Mouse (Mus musculus): Measurements from ENCODE around the gene Atp1b2. TPM values are rescaled to one million over a fixed set of nuclear protein-coding genes. Genes with fewer than 3 reads are reported as not detected.
A peak's percentile ranks its signal among the peaks of the same experiment; 100 is the strongest.

Gene Atp1b2
- total RNA-seq, 2 experiments from 2014 or later: 402 to 407 TPM

DNA sequence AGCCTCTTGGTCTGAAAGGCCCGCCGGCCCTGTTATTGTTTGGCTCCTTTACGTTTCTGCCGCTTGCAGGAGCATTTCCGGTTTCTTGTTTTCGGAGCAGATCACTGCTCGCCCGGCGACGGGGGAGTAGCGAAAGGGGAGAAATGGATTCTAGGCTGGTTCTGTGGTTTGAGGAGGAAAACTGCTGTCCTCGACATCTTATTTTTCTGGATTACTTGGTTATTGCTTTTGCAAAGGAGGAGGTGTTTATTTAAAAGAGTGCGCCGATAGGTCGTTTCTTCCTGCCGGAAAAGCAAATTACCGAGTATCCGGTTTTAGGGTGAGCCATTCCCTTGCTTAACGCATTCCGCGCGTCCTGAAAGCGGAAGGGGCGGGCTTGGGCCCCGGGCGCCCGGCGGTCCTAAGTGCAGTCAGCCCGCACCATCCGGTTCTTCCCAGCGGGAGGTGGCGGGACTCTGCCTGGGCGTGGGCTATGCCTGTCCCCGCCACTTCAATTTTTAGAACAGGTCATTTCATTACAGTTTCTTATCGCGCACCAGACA, 24.5 kb downstream of the Atp1b2 start:
- DNase-seq (ENCODE audit: low spot score in 2 of 2): peak; percentile 89 to 95

DNA sequence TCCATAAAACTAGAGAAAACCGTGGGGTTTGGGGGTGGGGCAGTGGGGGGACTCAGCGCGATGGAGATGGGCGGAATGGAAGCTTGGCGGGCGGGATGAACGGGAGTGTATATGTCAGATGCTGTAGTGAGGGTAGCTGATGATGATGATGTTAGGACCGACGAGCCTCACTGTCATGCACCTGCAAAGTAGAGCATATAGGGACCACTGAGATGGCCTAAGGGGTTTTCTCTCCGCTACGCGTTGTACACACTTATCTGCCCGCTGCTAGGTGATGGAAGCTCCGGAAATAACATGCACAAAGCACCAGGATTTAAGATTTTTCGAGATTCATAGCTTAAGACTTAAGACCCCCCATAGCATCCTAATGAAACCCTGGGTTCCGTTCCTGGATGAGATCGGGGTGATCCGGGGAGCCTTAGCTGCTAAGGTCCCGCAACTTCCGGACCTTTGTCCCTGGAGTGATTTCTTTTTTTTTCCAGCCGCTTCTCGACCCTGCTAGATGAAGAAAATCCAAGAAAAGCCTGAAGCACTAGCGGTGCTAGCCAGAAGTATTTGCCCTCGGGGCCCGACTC, 25.1 kb downstream of the Atp1b2 start:
- no peak for DNase-seq (ENCODE audit: low spot score in 2 of 2)

DNA sequence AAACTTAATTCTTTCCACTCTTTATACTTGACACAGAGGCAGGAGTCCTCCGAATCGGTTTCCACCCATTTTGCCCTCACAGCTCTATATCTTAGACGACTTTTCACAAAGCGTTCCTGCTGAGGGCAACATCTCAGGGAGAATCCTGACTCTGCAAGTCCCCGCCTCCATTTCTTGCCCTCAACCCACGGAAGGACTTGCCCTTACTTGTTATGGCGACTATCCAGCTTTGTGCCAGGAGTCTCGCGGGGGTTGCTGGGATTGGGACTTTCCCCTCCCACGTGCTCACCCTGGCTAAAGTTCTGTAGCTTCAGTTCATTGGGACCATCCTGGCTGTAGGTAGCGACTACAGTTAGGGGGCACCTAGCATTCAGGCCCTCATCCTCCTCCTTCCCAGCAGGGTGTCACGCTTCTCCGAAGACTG, 25.6 kb downstream of the Atp1b2 start, which contains the start of the genes Wrap53 and Trp53:
Gene Wrap53, minus strand, starts transcription at position 165 of the 424 bp plus-strand sequence.
Gene Trp53, plus strand, starts transcription at position 269 of the 424 bp plus-strand sequence.
- DNase-seq (ENCODE audit: low spot score in 2 of 2): peak; percentile 89 to 93

DNA sequence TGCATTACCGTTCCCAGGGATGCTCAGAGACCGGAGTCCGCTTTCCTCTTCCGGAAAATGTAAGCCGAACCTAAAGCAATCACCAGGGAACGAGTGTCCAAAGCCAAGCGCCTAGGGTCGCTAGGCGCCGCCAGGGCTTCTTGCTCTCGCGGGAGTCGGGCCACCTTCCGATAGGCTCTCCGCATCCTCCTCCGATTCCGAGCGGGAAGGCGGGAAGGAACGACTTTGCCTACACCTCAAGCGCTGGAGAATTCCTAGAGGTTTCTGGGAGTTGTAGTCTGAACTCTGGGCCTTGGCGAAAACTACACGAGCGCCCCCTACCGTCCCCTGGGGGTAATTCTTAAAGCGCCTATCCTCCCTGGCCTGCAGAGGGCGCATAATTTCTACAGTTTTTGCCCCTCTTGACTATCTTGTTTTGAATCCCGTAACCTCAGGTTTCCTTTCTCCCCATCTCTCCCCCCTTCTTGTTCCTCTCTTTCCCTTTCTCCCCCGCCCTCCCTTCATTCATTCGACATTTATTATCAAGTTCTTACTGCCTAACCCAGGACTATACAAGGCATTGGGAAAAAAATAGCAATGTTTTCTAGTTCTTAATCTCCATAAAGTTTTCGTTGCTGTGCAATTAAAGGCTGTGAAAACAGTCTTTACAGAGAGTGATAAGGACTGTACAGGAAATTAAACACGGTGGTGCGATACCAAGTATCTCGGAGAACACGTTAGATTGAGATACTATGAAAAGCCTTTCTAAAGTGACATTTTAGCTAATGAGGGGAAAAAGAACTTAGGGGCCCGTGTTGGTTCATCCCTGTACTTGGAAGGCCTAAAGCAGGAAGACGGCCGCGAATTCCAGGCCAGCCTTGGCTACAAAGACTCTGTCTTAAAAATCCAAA, 26.4 kb downstream of the Atp1b2 start:
- DNase-seq (ENCODE audit: low spot score in 2 of 2): peak; percentile 96 to 99

DNA sequence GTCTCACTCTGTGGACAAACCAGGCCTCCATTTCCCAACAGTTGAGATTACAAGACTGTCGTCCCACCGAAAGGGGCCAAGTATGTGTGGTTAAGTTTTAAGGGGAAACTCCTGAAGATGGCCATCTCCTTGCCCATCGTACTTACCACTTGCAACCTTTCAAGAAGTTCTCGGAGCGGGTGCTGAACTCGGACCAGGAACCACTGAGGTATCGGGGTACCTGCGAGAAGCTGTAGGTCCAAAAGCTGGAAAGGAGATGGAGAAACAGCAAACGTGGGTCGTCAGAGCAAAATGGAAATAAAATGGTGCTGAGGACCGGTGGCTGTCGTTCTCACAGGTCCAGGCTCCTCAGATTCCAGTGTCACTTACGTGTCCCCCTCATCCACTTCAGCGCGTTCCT, 27.4 kb downstream of the Atp1b2 start:
- no peak for DNase-seq (ENCODE audit: low spot score in 2 of 2)

DNA sequence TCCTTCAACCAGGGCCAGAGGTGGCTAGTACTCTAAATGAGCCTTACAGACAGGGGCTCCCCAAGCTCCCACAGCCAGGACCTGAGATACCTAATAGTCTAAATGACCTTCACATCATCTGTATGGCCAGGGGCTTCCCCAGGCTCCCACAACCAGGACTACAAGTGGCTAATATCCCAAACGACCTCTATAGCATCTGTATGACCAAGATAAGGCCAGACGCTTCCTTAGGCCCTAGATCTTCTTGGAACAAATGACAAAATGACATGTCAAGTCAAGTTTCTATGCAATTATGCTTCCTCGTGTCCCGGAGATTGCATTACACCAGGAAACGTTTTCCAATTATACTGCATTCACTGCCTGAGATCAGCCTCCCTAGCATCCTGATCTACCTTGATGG, 29.4 kb downstream of the Atp1b2 start:
- DNase-seq (ENCODE audit: low spot score in 2 of 2): no peak

DNA sequence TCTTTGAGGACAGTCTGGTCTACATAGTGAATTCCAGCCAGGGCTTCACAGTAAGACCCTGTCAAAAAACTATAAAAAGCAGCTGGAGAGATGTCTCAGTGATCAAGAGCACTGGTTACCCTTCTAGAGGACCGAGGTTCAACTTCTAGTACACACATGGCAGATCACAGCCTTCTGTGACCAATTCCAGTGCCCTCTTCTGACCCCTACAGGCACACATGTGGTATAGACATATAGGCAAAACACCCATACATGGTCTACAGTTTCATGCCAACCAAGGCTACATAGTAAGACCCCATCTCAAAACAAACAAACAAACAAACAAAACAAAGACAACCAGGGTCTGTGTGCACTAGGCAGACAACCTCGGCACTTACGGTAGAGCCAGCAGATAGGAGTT, 30.5 kb downstream of the Atp1b2 start:
- no peak for DNase-seq (ENCODE audit: low spot score in 2 of 2)

DNA sequence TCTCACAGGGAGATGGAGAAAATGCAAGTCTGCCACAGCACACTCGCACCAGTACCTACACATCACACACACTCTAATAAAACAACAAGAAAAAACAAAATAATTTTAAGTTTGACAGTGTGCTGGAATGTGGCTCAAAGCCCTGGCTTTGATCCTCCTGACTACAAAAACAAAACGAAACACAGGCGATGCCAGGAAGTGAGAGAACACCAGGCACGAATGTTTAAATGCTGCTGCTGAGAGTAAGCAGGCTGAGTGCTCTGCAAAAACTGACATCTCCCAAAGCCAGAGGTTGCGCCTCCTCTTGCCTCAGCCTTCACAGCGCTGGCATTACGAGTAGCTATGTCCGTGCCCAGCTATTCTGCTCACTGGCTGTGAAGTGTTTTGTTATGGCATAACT, 40.6 kb downstream of the Atp1b2 start:
- DNase-seq (ENCODE audit: low spot score in 2 of 2): no peak

DNA sequence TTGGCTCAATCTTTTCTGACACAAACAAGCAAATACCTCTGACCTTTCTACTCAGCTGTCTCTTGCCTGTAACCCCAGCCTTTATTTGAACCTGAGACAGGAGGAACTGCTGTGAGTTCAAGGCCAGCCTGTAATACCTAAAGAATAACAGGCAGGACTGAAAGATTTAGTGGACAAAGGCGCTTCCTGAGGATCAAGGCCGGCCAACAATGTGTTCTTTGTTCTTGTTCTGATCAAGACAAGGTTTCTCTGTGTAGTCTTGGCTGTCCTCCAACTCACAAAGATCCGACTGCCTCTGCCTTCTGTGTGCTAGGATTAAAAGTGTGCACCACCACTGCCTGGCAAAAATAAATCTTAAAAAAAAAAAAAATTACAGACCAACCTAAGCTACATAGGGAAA, 41.4 kb downstream of the Atp1b2 start:
- DNase-seq (ENCODE audit: low spot score in 2 of 2): no peak

DNA sequence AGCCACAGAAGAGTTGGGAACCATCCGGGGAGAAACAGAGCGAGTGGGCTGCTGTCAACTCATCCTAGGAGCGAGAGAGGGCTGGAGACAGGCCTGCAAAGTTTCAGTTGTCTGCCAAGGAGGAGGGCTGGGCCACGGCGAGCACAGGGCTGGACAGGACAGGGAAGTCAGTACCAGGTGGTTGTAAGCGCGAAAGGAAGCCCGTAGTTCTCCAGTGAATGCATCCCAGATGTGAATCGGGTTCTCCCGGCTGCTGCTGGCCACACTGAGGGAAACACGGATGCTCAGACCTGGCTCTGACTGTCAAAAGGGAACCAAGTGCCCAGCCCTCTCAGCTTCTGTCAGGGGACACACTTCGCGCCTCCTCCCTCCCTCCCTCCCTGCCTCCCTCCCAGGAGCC, 42.4 kb downstream of the Atp1b2 start:
- DNase-seq (ENCODE audit: low spot score in 2 of 2): no peak

DNA sequence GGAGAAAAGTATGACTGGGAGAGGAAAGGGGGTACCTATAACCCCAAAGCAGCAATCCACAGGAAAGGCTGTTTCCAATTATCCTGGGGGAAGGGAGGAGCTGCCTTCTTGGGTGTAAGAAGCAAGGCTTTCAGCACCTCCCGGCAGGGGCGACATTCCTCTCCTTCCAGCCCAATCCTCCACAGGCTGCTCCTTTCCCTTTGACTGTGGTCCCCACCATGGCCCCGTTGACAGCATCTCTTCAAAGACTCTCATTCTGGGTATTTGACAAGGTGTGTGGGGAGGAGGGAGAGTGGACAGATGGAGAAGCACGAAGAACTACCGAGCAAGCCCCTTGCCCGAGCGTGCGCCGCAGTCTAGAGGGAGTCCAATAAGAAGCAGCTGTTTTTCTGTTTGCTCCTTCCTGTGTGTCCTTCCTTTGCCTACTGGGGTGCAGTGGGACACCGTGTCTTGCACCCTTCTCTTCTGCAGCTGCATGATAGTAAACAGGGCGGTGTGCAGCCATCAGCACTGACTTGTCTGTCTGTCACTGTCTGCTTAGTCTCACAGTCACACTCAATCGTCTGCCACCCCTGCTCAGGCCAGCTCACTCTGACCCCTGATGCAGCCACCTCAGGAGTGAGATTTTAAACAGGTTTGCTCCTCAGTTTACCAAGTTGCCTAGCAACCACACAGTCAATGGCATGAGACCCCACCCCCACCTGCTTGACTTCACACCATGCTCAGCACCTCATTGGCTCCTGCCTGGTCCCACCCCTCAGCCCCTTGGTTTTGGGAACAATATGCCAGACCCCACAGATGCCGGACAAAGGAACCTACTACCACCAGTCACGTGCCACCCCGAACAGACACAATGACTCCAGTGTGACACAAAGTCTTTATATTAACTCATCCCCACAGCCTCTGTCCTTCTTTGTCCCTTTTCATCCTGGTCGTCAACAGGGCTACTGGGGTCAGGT, 44.6 kb downstream of the Atp1b2 start:
- no peak for DNase-seq (ENCODE audit: low spot score in 2 of 2)

DNA sequence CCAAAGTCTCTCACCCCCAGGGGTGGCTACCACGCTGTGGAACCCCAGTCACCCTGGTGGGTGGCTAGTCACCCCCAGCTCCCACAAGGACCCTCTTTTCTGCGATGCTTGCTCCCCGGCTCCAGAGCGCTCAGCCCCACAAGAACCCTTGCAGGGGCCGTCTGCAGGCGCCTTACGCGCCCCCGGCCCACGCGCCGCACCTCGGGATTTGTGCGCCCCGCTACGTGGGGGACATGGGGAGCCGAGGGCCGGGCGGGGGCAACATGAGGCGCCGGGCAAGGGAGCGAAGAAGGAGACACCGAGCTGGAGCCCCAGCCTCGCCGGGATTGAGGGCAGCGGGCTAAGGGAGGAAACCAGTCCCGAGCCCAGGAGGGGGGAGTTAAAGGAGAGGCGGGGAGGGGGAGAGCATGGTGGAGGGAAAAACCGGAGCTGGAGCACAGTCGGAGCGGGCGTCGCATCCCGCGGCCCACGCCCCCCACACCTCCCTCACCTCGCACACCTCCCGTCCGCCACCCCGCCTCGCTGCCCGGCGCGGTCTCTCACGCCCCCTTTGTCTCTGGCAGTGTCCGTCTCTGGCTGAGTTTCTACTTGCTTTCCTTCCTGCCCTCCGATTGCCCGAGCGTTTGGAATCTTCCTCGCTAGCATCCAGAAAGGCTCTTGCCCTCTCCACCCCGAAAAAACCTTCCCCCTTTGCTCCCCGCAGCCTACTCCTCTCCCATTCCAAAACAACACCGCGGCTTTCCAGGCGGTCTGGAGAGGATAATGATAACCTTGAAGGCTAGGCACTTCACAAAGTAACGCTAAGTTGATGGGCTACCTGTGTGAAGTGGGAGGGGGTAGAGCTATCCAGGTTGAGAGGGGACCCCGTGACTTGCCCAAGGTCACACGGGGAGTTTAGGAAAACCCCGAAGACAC, 45.6 kb downstream of the Atp1b2 start, which contains the start of gene Efnb3:
Gene Efnb3, minus strand, starts transcription at position 355 of the 915 bp plus-strand sequence.
- peak in 1 of 2 experiments; percentile 63 for DNase-seq (ENCODE audit: low spot score in 2 of 2)

DNA sequence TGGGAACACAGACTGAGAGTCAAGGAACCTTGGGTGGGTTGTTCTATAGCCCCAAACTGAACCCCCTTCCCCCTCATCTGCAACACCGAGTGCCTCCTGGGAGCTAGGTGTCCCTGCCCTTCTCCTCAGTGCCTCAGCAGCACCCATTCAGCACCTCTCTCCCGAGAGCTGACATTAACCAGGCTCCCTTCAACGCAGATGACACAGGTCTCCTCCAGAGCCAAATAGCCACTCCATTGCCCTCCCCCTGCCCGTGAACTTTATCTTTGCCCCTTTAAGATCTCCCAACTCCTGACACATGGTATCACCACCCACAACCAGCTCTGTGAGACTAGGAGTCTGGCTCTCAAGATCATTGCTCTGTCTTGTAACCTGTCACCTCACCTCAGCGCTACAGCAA, 46.6 kb downstream of the Atp1b2 start:
- no peak for DNase-seq (ENCODE audit: low spot score in 2 of 2)

DNA sequence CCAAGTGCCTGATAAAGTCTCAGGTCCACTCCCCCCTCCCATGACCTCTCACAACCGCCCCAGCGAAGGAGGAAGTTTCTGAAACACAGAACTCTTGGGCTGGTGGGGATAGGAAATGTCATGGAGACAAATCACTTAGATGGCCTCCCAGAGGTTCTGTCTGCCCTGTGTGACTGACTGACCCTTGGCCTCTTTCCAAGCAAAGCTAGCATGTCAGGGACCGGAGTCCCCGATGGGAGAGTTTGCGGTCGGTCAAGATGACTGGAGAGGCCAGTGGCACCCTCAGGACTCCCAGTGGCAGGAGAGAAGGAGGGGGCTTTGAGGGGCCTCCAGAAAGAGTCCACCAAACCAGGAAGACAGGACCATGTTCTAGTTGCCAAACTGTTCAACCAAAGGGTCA, 47.0 kb downstream of the Atp1b2 start:
- DNase-seq (ENCODE audit: low spot score in 2 of 2): no peak

DNA sequence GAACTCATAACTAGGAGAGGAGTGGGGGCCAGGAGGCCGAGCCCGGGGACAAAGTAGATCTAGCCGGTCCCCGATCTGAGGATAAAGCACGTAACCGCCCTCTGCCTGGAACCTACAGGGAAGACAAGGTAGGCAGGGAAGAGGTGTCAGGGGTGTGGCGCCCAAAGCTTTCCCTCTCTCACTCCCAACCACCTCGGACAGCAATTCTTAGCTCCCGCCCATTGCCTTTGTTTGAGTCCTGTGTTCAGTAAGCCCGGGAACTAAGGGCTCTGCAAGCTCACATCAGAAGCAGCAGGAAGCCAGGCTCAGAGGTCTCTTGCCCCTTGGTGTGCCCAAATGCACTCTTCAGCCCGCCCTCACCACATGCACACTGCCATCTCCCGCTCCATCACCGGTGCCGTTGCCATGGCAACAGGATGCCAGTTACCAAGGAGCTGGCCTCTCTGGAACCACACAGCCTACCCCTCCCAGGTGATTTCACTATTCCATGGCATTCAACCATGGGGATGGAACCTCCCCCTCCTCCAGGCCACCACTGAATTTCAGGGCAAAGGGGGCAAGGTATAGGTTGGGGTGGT, 48.3 kb downstream of the Atp1b2 start:
- peak; percentile 59 to 71 for DNase-seq (ENCODE audit: low spot score in 2 of 2)

DNA sequence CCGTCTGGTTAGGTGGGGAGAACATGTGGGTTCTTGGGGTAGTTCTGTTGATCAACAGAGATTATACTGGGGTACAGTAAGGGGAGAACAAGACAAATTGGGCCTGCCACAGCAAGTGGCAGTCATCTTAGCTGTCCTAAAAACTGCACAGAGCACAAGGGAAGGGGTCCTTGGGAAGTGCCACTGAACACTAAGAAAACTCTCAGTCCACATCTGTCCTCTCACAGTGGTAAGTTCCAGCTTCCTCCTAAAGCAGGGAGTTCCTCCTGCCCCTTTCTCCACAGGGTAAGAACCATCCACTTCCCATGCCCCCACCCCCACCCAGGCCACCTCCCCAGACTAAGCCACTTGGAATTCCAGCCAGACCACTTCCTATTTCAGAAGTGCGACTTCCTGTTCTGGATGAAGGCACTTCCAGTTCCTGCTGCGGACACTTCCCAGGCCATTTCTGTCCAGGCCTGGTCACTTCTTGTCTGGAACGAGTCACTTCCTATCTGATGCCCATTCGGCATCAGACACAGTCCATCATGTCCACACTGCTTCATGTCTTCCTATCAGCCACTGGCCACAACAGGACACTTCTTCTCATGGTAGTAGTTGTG, 51.1 kb downstream of the Atp1b2 start:
- no peak for DNase-seq (ENCODE audit: low spot score in 2 of 2)

DNA sequence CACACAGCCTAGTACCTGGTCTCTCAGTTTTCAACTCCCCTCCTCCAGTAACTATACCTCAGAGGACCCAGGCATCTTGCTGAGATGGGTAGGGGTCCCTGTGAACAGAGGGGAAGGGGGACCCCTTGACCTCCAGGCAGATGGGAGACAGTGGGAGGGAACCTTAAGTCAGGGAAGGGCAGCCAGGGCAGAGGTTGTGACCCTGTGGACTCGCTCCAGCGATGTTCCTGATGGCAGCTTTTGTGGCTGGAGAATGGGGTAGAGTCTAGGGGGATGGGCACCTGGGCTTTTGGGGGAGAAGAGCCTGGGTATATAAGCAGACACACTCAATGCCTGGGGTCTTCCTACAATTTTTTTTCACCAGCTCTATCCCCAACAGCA, 52.4 kb downstream of the Atp1b2 start:
- no peak for DNase-seq (ENCODE audit: low spot score in 2 of 2)

DNA sequence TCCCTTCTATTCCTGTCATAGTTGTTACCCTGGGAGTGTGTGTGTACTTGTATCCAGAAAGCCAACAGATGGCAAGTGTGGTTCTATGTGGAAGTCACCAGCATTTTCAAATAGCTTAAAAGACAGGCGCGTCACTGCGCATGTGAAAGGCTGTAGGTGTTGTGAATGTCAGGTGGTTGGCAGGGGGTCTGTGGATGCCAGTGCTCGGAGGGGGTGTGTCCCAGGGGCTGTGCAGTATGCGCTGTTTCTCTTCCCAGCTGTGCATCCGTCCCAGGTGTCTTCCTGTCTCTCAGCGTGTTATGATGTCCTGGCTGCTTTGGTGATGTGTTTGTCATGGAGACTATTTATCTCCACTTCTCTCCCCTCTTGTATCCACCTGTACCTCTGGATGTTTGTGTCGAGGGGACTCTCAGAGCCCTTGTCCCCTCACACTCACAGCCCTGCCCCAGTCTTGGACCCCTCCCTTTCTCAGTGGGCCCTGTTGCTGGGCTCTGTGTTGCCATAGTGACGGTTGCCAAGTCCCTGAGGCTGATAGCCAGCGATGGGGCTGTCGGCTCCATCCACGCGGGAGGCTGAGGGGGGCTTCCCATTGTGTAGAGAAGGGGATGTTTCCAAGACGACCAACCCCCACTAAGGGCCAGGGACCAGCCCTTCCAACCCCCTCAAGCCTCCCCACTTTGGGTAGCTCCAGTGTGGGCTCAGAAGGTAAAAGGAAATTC, 53.0 kb downstream of the Atp1b2 start:
- DNase-seq (ENCODE audit: low spot score in 2 of 2): peak; percentile 82 to 87

DNA sequence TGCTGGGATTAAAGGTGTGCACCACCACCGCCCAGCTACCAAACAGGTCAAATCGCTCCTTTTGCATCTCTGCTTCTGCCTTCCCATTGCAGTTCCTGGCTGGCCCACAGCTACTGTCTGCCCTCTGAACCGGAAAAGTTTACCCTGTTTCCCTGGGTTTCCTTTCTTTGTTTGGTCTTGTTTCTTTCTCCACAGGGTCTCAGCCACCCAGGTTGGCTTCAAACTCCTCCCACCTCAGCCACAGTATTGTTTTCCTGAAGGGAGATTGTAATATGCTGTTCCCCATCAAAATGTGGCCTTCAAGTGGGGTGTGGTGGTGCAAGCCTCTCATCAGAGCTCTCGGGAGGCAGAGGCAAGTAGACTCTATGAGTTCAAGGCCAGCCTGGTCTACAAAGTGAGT, 54.4 kb downstream of the Atp1b2 start:
- no peak for DNase-seq (ENCODE audit: low spot score in 2 of 2)
